Mouse (Mus musculus) adrenal gland (tissue): ENCODE data around the gene Slitrk6.

Source experiments
- intact Hi-C: fragments of 180-260 bp; cut with DNase I; formaldehyde crosslinking; loops from one replicate; pipeline ENCODE4 v1.15.1; 2025
- long read RNA-seq, 2 experiments: library from polyadenylated mRNA; unstranded; transcript quantifications; one replicate each; pipeline ENCODE4 v2.0.0; 2020; ENCODE audit warnings: borderline replicate concordance in 1 of 2; ENCODE audit not compliant: insufficient replicate concordance in 1 of 2

Slitrk6 gene
- long read RNA-seq, experiment 1 = 0 reads
- long read RNA-seq, experiment 2 = 0 reads

- intact Hi-C loops = no loop called here
These were observed at the start of gene Slitrk6 for GRCm38 (mm10) chr14:110754484-110755307. Gene Slitrk6, minus strand, starts transcription at chr14:110755149.

GRCm38 (mm10) chr14:110777546-110777945 is 22.6 kb upstream of the Slitrk6 start:
- intact Hi-C loops = no loop called here

GRCm38 (mm10) chr14:110770694-110771093 is 15.7 kb upstream of the Slitrk6 start:
- intact Hi-C loops = no loop called here

GRCm38 (mm10) chr14:110762588-110763220 is 7.8 kb upstream of the Slitrk6 start:
- intact Hi-C loops = loop anchor here (2.0 to 10.0 kb wide), 2 partner anchors 872 to 888 kb away; no protein-coding TSS in a partner anchor

GRCm38 (mm10) chr14:110760909-110761308 is 6.0 kb upstream of the Slitrk6 start:
- intact Hi-C loops = loop anchor here (10.0 kb wide), 1 partner anchor 886 kb away; no protein-coding TSS in a partner anchor

- intact Hi-C loops = no loop called here
These were observed 330 bp upstream of the Slitrk6 start for GRCm38 (mm10) chr14:110755308-110755650.

GRCm38 (mm10) chr14:110739861-110740260 is 15.1 kb downstream of the Slitrk6 start:
- intact Hi-C loops = no loop called here

- intact Hi-C loops = no loop called here
These were observed 15.6 kb downstream of the Slitrk6 start for GRCm38 (mm10) chr14:110739368-110739767.

- intact Hi-C loops = no loop called here
These were observed 26.5 kb downstream of the Slitrk6 start for GRCm38 (mm10) chr14:110728344-110728910.

GRCm38 (mm10) chr14:110724026-110724576 is 30.8 kb downstream of the Slitrk6 start:
- intact Hi-C loops = no loop called here
